Mouse (Mus musculus) midbrain, embryonic 13.5 days (tissue): Measurements from ENCODE around the gene Cpm. TPM values are rescaled to one million over a fixed set of nuclear protein-coding genes. Genes with fewer than 3 reads are reported as not detected.

Experiments
- ATAC-seq: fragments of 200-750 bp; cut with Nextera tagmentation; 2 replicates; pipeline ENCODE4 v1.8.0; 2017; ENCODE audit warnings: mild to moderate bottlenecking, moderate TSS enrichment, moderate library complexity
- H3K27ac ChIP-seq: fragments of 300-500 bp; sonication (generic); 2 replicates; pipeline ENCODE4 v1.5.1; 2015; ENCODE audit warnings: inconsistent platforms, mild to moderate bottlenecking, moderate library complexity
- H3K27me3 ChIP-seq: fragments of 300-500 bp; sonication (generic); 2 replicates; pipeline ENCODE4 v1.6.1; 2015; ENCODE audit warnings: mild to moderate bottlenecking, inconsistent platforms
- H3K36me3 ChIP-seq: fragments of 300-500 bp; sonication (generic); 2 replicates; pipeline ENCODE4 v1.6.1; 2015; ENCODE audit warnings: mild to moderate bottlenecking, inconsistent platforms
- H3K4me1 ChIP-seq: fragments of 300-500 bp; sonication (generic); replicated peaks from 2 replicates; pipeline ENCODE4 v1.6.1; 2015; ENCODE audit warnings: inconsistent platforms
- H3K4me2 ChIP-seq: fragments of 300-500 bp; sonication (generic); replicated peaks from 2 replicates; pipeline ENCODE4 v1.6.1; 2015; ENCODE audit warnings: moderate library complexity, mild to moderate bottlenecking, inconsistent platforms
- H3K4me3 ChIP-seq: fragments of 300-500 bp; sonication (generic); replicated peaks from 2 replicates; pipeline ENCODE4 v1.5.1; 2015; ENCODE audit warnings: mild to moderate bottlenecking, inconsistent platforms
- H3K9ac ChIP-seq: fragments of 300-500 bp; sonication (generic); replicated peaks from 2 replicates; pipeline ENCODE4 v1.6.1; 2015; ENCODE audit warnings: mild to moderate bottlenecking, inconsistent platforms
- H3K9me3 ChIP-seq: fragments of 300-500 bp; sonication (generic); 2 replicates; pipeline ENCODE4 v1.6.1; 2016; ENCODE audit warnings: mild to moderate bottlenecking, inconsistent platforms
- WGBS: fragments of 180-500 bp; shearing (Covaris S2); methylation state at CpG from one replicate; pipeline ENCODE4 v1.1.7; 2015; 5-methylcytosine and 5-hydroxymethylcytosine counted together
- polyA plus RNA-seq: library from polyadenylated mRNA; unstranded; fragments of >200 nt; fragmentation: Nextera tagmentation; extraction: Ambion mirVana; gene quantifications from 2 replicates; pipeline ENCODE4 v1.2.1, GENCODE M21; 2015

Cpm gene
- polyA plus RNA-seq, 1 experiment from 2014 or later = 5.7 TPM

GRCm38 (mm10) chr10:117690770-117691296 is 61.5 kb downstream of the Cpm start:
- no peak overlapping the region for H3K9ac ChIP-seq
- ATAC-seq = no peak
- H3K4me2 ChIP-seq = no peak overlapping the region
- no peaks in the 10 kb centered on the region for H3K27me3 ChIP-seq
- H3K36me3 ChIP-seq = peaks cover 76% of the 10 kb centered on the region
- no peak overlapping the region for H3K4me3 ChIP-seq
- no peaks in the 10 kb centered on the region for H3K4me1 ChIP-seq
- WGBS = 94% methylated on average over 3 of the region's 3 CpGs
- no peak overlapping the region for H3K27ac ChIP-seq
- H3K9me3 ChIP-seq = no peaks in the 10 kb centered on the region

DNA sequence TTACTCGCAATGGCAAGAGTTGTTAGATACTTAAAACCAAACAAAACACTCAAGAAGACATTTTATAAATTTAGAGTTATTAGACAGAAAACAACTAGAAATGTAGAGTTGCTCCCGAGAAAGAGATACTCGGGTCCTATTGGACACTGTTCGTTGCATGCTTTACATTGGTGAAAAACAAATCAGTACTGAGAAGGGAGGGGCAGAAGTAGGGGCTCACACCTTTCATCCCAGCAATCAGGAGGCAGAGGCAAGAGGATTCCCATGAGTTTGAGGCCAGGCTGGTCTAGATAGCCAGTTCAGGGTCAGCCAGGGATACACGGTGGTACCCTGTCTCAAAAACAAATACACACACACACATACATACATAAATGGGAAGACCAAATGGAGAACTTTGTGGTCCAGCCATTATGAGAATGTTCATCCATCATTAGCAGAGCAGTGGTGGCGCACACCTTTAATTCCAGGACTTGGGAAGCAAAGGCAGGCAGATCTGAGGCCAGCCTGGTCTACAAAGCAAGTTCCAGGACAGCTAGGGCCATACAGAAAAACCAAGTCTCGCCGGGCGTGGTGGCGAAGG is 62.2 kb downstream of the Cpm start:
- Histone ChIP-seq H3K4me2 (no peak overlapping the region), H3K27me3 (no peaks in the 10 kb centered on the region), H3K36me3 (peaks cover 82% of the 10 kb centered on the region), H3K4me3 (no peak overlapping the region), H3K9me3 (no peaks in the 10 kb centered on the region), H3K4me1 (no peaks in the 10 kb centered on the region), H3K9ac (no peak overlapping the region), H3K27ac (no peak overlapping the region)
- no peak for ATAC-seq
- 98% methylated on average over 10 of the region's 10 CpGs for WGBS

- ATAC-seq = no peak
- no peak overlapping the region for H3K9ac ChIP-seq
- no peak overlapping the region for H3K4me3 ChIP-seq
- no peaks in the 10 kb centered on the region for H3K27me3 ChIP-seq
- no peak overlapping the region for H3K4me2 ChIP-seq
- H3K4me1 ChIP-seq = no peaks in the 10 kb centered on the region
- H3K36me3 ChIP-seq = peaks cover 89% of the 10 kb centered on the region
- H3K27ac ChIP-seq = no peak overlapping the region
- H3K9me3 ChIP-seq = no peaks in the 10 kb centered on the region
Observed at GRCm38 (mm10) chr10:117692173-117692572, 62.9 kb downstream of the Cpm start.

GRCm38 (mm10) chr10:117692953-117693352 is 63.7 kb downstream of the Cpm start:
- 96% methylated on average over 5 of the region's 5 CpGs for WGBS
- Histone ChIP-seq H3K4me2 (no peak overlapping the region), H3K4me3 (no peak overlapping the region), H3K4me1 (no peaks in the 10 kb centered on the region), H3K36me3 (peaks cover 90% of the 10 kb centered on the region), H3K27me3 (no peaks in the 10 kb centered on the region), H3K9ac (no peak overlapping the region), H3K27ac (no peak overlapping the region), H3K9me3 (no peaks in the 10 kb centered on the region)
- no peak for ATAC-seq

- H3K4me2 ChIP-seq = no peak overlapping the region
- 94% methylated on average over 6 of the region's 6 CpGs for WGBS
- no peaks in the 10 kb centered on the region for H3K27me3 ChIP-seq
- no peak overlapping the region for H3K27ac ChIP-seq
- ATAC-seq = no peak
- H3K36me3 ChIP-seq = peaks cover 92% of the 10 kb centered on the region
- H3K9ac ChIP-seq = no peak overlapping the region
- H3K9me3 ChIP-seq = no peaks in the 10 kb centered on the region
- H3K4me3 ChIP-seq = no peak overlapping the region
- no peaks in the 10 kb centered on the region for H3K4me1 ChIP-seq
Observed at GRCm38 (mm10) chr10:117694255-117694953, 65.1 kb downstream of the Cpm start.

DNA sequence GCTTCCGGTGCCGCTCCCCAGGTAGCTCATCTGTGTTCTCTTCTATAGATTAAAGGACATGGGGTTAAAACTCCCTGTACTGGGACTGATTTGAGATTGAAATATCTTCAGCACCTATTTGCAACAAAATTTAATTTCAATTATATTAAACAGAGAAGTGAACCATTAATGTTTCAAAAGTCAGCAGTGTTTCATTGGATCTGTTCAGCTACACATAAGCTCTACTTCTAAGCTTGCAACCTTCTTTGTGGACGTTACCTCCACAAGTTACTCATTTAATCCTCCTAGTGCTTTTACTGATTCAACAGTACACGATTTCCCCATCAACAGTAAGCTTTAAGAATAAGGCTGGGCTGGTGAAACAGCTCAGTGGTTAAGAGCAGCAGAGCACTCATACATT is 65.7 kb downstream of the Cpm start:
- Histone ChIP-seq H3K36me3 (peaks cover 93% of the 10 kb centered on the region), H3K4me2 (no peak overlapping the region), H3K27me3 (no peaks in the 10 kb centered on the region), H3K4me1 (no peaks in the 10 kb centered on the region), H3K9ac (no peak overlapping the region), H3K4me3 (no peak overlapping the region), H3K9me3 (no peaks in the 10 kb centered on the region), H3K27ac (no peak overlapping the region)
- no peak for ATAC-seq
- WGBS = 96% methylated on average over 4 of the region's 4 CpGs

DNA sequence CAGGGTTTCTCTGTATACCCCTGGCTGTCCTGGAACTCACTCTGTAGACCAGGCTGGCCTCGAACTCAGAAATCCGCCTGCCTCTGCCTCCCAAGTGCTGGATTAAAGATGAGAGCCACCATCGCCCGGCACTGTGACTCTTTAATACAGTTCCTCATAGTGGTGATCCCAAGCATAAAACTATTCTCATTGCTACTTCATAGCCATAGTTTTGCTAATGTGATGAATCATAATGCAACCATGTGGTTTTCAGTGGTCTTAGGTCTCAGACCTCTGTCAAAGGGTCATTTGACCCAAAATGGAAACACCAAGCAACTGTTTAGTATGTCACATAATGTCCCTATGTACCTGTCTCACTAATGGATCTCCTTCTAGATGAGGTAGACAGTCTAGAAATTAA is 66.3 kb downstream of the Cpm start:
- WGBS = 98% methylated on average over 4 of the region's 4 CpGs
- H3K4me3 ChIP-seq = no peak overlapping the region

DNA sequence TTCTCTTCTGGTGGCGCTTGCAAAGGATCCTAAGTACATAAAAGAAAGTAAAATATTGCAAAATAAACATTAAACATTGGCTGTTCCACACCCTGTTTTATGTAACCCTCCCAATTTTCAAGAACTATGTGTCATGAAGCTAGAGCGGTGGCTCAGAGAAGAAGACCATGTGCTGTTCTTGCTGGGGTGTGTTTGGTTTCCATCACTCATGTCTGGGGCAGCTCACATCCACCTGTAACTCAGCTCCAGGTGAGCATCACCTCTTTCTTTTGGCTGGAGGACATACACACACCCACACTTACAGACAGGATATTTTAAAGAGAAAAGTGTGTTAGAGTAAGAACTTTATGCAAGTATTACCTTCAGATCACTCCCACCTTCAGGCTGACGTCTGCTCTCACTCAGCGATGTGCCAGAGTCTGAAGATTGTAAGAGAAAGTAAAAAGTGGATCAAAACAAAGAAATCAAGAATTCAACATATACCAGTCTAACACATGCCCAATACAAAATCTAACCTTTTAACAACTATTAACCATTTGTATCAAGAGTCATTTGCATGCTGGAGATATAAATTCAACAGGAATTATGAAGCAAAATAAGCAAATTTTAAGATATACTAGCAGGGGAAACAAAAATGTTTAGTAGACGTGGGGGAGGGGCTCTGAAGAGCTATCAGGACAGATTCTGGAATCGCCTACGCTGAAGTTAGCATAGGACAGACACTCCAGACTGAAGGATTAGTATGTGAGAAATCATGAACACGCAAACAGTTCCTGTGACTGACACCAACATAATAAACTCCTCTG is 66.9 kb downstream of the Cpm start:
- no peak overlapping the region for H3K4me2 ChIP-seq
- H3K4me3 ChIP-seq = no peak overlapping the region
- no peaks in the 10 kb centered on the region for H3K4me1 ChIP-seq
- H3K9me3 ChIP-seq = no peaks in the 10 kb centered on the region
- no peak overlapping the region for H3K27ac ChIP-seq
- ATAC-seq = no peak
- peaks cover 93% of the 10 kb centered on the region for H3K36me3 ChIP-seq
- no peak overlapping the region for H3K9ac ChIP-seq
- no peaks in the 10 kb centered on the region for H3K27me3 ChIP-seq
- WGBS = 95% methylated on average over 8 of the region's 8 CpGs

More for the DNA sequence above, 66.3 kb downstream of the Cpm start:
- no peak for ATAC-seq
- H3K27ac ChIP-seq = no peak overlapping the region
- peaks cover 93% of the 10 kb centered on the region for H3K36me3 ChIP-seq
- no peaks in the 10 kb centered on the region for H3K4me1 ChIP-seq
- no peak overlapping the region for H3K4me2 ChIP-seq
- H3K9me3 ChIP-seq = no peaks in the 10 kb centered on the region
- no peak overlapping the region for H3K9ac ChIP-seq
- H3K27me3 ChIP-seq = no peaks in the 10 kb centered on the region

DNA sequence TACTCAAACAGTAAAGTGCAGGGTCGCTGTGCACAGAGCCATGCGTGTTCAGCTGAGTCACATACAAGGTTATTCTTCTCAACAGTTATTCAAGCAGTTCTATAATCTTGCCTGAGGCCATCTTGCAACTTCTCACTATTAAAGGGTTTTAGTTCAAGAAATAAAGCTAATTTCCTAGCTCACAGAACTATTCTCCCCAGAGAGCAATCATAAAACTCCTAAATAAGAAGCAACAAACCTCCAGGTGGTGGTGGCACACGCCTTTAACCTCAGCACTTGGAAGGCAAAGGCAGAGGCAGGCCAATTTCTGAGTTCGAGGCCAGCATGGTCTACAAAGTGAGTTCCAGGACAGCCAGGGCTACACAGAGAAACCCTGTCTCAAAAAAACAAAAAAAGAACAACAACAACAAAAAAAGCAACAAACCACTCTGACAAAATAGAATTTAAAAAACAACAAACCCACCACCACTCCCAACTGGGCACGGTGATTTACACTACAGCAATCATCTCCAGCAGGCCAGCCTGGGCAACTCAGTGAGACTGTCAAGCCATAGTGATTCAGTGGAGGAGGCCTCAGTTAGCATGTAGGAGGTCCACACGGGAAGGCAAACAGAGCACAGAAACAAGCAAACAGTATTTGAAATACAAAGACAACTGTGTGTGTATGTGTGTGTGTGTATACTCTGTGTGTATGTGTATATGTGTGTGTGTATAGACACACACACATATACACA is 67.7 kb downstream of the Cpm start:
- Histone ChIP-seq H3K4me1 (no peaks in the 10 kb centered on the region), H3K9ac (no peak overlapping the region), H3K27ac (no peak overlapping the region), H3K4me2 (no peak overlapping the region), H3K9me3 (no peaks in the 10 kb centered on the region), H3K27me3 (no peaks in the 10 kb centered on the region), H3K4me3 (no peak overlapping the region), H3K36me3 (peaks cover 93% of the 10 kb centered on the region)
- no peak for ATAC-seq
- 96% methylated on average over 6 of the region's 6 CpGs for WGBS

DNA sequence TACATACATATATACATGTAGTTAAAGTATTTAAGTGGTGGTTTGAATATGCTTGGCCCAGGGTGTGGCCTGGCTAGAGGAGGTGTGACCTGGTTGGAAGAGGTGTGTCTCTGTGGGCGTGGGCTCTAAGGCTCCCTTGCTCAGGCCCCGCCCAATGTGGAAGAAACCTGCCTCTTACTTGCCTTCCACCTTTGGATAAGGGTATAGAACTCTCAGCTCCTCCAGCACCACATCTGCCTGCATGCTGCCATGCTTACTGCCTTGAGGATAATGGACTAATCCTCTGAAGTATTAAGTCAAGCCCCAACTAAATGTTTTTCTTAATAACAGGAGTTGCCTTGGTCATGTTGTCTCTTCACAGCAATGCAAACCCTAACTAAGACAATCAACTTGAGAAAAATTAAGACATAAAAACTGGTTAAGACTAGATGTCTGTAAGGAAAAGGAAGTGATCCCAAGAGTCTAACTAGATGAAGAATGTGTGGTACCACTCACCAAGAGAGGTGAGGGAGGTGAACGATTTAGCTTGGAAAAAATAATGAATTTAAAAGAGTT is 68.3 kb downstream of the Cpm start:
- Histone ChIP-seq H3K27ac (no peak overlapping the region), H3K4me3 (no peak overlapping the region), H3K36me3 (peaks cover 91% of the 10 kb centered on the region), H3K4me2 (no peak overlapping the region), H3K27me3 (no peaks in the 10 kb centered on the region), H3K9me3 (no peaks in the 10 kb centered on the region), H3K9ac (no peak overlapping the region), H3K4me1 (no peaks in the 10 kb centered on the region)
- ATAC-seq = no peak
- 90% methylated on average over 3 of the region's 3 CpGs for WGBS

DNA sequence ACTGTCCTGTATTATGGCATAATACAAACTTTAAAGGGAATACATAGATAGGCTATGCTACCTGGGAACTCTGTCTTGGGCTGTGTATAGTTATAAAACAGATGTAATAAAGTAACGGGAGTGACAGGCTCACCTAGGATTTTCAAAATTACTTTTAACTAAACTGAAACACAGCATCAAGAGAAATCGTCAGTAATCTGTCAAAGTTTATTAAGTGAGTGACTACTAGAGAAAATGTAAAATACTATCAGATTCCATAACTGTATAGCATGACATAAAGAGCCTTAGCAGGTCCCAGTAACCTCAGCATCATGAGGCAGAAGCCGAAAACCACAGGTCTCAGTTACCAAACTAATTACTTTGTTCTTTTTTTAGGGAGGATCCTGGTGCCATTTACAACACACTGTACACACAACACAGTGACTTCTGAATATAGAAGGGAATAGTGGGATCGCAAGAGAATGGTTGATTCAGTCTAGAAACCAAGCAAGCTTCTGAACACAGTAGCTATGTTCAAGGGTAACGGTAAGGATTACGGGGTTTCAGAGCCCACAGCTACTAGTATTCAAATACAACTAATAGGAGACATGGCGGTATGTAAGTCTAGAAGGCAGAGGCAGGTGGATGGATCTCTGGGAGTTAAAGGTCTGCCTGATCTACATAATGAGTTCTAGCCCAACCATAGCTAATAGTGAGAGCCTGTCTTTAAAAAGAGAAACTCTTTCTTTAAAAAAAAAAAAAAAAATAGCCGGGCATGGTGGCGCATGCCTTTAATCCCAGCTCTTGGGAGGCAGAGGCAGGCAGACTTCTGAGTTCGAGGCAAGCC is 69.2 kb downstream of the Cpm start:
- Histone ChIP-seq H3K36me3 (peaks cover 93% of the 10 kb centered on the region), H3K4me2 (no peak overlapping the region), H3K9me3 (no peaks in the 10 kb centered on the region), H3K4me3 (no peak overlapping the region), H3K27ac (no peak overlapping the region), H3K9ac (no peak overlapping the region), H3K4me1 (no peaks in the 10 kb centered on the region), H3K27me3 (no peaks in the 10 kb centered on the region)
- WGBS = 94% methylated on average over 10 of the region's 10 CpGs
- no peak for ATAC-seq
